Mouse (Mus musculus) cortical plate, adult 2 months (tissue): ENCODE results near the gene Spon1. TPM values are rescaled to one million over a fixed set of nuclear protein-coding genes. Genes with fewer than 3 reads are reported as not detected.

ENCODE experiments used
- H3K27ac ChIP-seq: fragments of 200-500 bp; 2 replicates; pipeline ENCODE4 v1.5.1; 2012; ENCODE audit warnings: low read length, control low read depth, inconsistent platforms; ENCODE audit not compliant: insufficient read depth
- H3K4me1 ChIP-seq: fragments of 200-500 bp; 2 replicates; pipeline ENCODE4 v1.6.1; 2011; ENCODE audit warnings: low read length; ENCODE audit not compliant: control insufficient read depth, insufficient read depth
- H3K4me3 ChIP-seq: fragments of 200-500 bp; 2 replicates; pipeline ENCODE4 v1.5.1; 2011; ENCODE audit warnings: mild to moderate bottlenecking, low read length, control low read depth; ENCODE audit not compliant: insufficient read depth
- CTCF ChIP-seq: fragments of 200-500 bp; IDR thresholded peaks from 2 replicates; pipeline ENCODE4 v1.5.1; 2011; ENCODE audit warnings: mild to moderate bottlenecking, control low read depth, low read length; ENCODE audit not compliant: insufficient read depth; ENCODE audit errors: extremely low read depth
- POLR2A ChIP-seq: fragments of 200-500 bp; IDR thresholded peaks from 2 replicates; pipeline ENCODE4 v1.6.1; 2011; ENCODE audit warnings: mild to moderate bottlenecking, low read length, control low read depth; ENCODE audit not compliant: insufficient read depth; ENCODE audit errors: extremely low read depth
- polyA plus RNA-seq: library from polyadenylated mRNA; depleted of rRNA; stranded (reverse); fragments of >200 nt; gene quantifications from 2 replicates; pipeline ENCODE4 v1.2.3, GENCODE M21; 2012

Spon1 gene
- polyA plus RNA-seq, 1 experiment, result 21.5 TPM

DNA sequence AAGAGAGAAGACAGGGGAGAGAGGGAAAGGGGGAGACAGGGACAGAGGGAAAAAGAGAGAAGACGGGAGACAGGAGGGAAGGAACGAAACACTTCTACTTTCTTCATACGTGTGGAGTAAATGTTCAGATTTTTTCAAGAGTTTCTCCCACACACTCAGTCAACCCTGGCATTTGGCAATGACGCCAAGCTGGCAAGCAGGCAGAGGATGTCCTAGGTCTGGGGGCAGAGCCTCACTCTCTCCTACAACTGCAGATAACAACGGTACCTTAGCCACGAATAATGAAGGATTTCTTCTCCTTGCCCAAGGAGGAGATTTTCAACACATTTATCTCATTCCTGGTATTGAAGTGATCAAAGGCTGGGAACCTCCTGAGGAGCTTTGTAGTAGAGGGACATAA is 321.5 kb downstream of the Spon1 start:
- no peak overlapping the region for H3K27ac ChIP-seq
- H3K4me3 ChIP-seq, result no peak overlapping the region
- no peak for TF ChIP-seq CTCF
- H3K4me1 ChIP-seq, result peaks cover 3% of the 10 kb centered on the region; the same call in 1 of the 2 replicates

GRCm38 (mm10) chr7:114087986-114088385 is 322.2 kb downstream of the Spon1 start:
- Histone ChIP-seq H3K4me3 (no peak overlapping the region), H3K27ac (no peak overlapping the region)

DNA sequence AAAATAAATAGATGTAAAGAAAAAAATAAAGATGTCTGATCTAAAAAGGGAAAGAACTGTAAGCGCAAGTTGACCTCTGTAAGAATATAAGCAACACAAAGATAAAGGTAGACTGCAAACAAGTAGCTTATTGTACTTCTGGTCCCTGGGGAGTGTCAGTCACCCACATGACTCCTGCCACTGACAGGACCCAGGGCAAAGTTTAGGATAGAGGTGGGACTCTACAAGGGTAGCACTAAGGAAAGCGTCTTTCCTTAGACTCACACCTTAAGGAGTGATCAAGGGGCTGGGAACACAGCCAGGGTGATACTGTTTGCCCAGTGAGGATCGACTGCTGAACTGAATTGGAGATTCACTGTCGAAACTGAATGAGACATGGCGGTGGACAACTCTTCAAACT is 323.1 kb downstream of the Spon1 start:
- TF ChIP-seq CTCF, result no peak
- TF ChIP-seq POLR2A, result no peak
- H3K27ac ChIP-seq, result no peak overlapping the region
- peaks cover 1% of the 10 kb centered on the region; the same call in 1 of the 2 replicates for H3K4me1 ChIP-seq
- H3K4me3 ChIP-seq, result no peak overlapping the region

More at GRCm38 (mm10) chr7:114087986-114088385, 322.2 kb downstream of the Spon1 start:
- H3K4me1 ChIP-seq, result peaks cover 1% of the 10 kb centered on the region; the same call in 1 of the 2 replicates
- TF ChIP-seq POLR2A (no peak), CTCF (no peak)

GRCm38 (mm10) chr7:114090231-114090630 is 324.4 kb downstream of the Spon1 start:
- Histone ChIP-seq H3K4me1 (peaks cover 4% of the 10 kb centered on the region), H3K27ac (no peak overlapping the region), H3K4me3 (no peak overlapping the region)
- TF ChIP-seq CTCF (no peak), POLR2A (no peak)

DNA sequence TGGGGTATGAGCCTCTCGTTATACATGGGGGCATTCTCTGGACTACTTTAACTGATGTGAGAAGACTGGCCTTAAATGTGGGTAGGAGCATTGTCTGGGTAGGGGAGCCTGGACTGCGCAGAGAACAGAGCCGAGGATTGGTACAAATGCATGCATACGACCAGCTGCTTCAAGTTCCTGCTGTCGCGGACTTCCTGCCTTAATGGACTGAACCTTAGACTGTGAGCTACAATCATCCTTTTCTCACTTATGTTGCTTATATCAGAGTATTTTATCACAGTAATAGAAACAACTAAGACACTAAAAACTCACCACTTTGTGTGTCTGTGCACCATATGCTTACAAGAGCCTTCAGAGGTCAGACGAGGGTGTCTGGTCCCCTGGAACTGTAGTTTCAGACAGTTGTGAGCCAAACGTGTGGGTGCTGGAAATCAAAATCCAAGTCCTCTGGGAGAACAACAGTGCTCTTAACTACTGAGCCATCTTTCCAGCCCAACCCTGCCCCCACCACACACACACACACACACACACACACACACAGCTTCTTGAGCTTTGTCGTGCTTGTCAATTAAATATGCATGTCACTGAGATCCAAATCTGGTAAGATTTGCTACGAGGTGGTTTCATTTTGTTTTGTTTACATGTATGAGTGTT is 325.2 kb downstream of the Spon1 start:
- TF ChIP-seq CTCF (no peak), POLR2A (no peak)
- Histone ChIP-seq H3K4me1 (peaks cover 4% of the 10 kb centered on the region), H3K4me3 (no peak overlapping the region), H3K27ac (no peak overlapping the region)
